Mouse (Mus musculus): ENCODE measurements around the gene Csf3. TPM values are rescaled to one million over a fixed set of nuclear protein-coding genes. Genes with fewer than 3 reads are reported as not detected.
A peak's percentile ranks its signal among the peaks of the same experiment; 100 is the strongest.

The Csf3 gene
- total RNA-seq, 2 experiments from 2014 or later: not detected

DNA sequence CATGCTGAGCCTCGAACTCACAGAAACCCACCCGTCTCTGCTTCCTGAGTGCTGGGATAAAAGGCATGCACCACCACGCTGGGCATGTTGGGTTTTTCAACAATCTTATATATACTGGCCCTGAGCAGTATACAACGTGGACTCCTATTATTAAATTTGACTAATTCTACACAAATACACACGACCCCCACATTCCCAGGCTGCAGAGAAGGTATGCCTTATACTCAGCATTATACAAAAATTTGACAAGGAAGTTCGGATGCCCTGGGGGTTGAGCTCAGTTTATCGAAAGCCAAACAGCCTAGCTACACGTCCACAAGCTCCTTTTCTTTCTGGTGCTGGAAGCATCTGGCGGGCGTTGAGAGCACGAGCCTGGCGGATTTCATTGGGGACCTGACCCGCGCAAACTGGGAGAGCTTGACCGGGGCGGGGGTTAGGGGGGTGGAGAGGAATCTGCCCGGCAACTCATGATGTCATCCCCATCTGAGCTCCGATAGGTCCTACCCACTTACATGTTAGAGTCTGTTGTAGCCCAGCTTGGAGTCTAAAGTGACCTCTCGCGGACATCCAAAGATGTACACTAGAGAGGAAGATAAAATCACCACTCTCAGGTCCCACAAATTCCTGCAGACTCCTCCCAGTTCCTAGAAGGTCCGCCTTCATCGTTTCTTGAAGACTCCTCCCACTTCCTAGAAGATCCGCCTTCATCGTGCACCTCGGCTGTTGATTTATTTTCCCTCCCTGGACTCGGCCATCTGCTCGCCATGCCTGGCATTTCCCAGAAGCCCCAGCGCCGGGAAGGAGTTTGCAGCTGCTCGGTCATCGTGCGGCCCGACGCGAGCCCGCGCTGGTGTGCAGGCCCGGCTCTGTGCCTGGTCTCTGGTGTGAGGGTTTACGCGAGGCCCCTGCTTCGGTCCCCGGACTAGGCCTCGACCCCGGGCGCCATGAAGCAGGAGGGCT is 19.0 kb upstream of the Csf3 start, which contains the start of gene Psmd3:
Gene Psmd3 (plus strand): TSS at position 769 of the 960 bp plus-strand sequence.
- Histone ChIP-seq H3K27ac (peak within 1 kb of the TSS; percentile 96), H3K4me3 (peak within 1 kb of the TSS; percentile 86)
- peak; percentile 29; the same call in 1 of the 2 replicates for TF ChIP-seq CTCF (IDR thresholded peaks at IDR 0.05)
- peak; percentile 96 for DNase-seq
- intact Hi-C loops (cut with DNase I): no loop called here

- DNase-seq: no peak
- TF ChIP-seq CTCF (IDR thresholded peaks at IDR 0.05): no peak
- intact Hi-C loops (cut with DNase I): no loop called here
- peak overlapping the region; percentile 96 for H3K27ac ChIP-seq
- H3K4me3 ChIP-seq: peak overlapping the region; percentile 86
These were observed 18.3 kb upstream of the Csf3 start for GRCm38 (mm10) chr11:98682811-98683210.

GRCm38 (mm10) chr11:98685642-98686041 is 15.4 kb upstream of the Csf3 start:
- TF ChIP-seq CTCF (IDR thresholded peaks at IDR 0.05): no peak
- DNase-seq: no peak
- Histone ChIP-seq H3K4me3 (no peak overlapping the region), H3K27ac (no peak overlapping the region)
- intact Hi-C loops (cut with DNase I): no loop called here

DNA sequence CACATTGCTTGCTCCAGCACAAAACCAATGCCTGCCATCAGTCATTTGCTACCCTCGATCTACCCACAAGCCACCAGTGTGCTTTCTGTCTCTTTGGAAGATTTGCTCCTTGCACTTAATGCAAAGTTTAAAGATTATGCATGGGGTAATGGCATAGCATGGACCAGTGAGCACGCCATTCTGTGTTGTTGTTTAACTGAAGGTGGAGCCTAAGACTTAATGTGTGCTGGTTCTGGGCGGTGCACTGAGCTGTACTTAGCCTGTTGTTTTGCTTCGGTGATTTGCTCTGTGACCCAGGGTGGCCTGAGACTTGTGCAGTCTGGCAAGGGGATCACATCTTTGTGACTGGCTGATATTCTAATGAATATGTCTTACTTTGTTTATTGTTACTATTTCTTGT is 14.1 kb upstream of the Csf3 start:
- Histone ChIP-seq H3K4me3 (no peak overlapping the region), H3K27ac (no peak overlapping the region)
- intact Hi-C loops (cut with DNase I): no loop called here
- no peak for DNase-seq
- TF ChIP-seq CTCF (IDR thresholded peaks at IDR 0.05): no peak

DNA sequence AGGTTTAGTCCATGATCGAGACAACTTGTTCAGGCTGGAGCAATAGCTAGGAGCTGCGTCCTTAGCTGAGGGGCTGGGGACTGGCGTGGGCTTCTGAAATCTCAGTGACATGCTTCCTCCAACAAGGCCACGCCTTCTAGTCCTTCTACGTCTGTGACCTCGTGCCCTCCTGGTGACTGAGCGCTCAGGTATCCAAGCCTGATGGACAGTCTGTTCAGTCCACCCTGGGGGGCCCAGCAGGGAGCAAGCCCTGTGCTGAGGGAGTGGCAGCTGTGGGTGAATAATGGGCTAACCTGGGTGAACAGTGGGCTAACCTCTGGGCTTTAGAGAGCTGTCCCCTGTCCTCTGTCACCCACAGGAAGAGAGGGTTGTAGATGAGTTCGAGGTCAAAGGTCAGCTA is 13.1 kb upstream of the Csf3 start:
- no peak for TF ChIP-seq CTCF (IDR thresholded peaks at IDR 0.05)
- DNase-seq: no peak
- intact Hi-C loops (cut with DNase I): no loop called here
- Histone ChIP-seq H3K27ac (no peak overlapping the region), H3K4me3 (no peak overlapping the region)

DNA sequence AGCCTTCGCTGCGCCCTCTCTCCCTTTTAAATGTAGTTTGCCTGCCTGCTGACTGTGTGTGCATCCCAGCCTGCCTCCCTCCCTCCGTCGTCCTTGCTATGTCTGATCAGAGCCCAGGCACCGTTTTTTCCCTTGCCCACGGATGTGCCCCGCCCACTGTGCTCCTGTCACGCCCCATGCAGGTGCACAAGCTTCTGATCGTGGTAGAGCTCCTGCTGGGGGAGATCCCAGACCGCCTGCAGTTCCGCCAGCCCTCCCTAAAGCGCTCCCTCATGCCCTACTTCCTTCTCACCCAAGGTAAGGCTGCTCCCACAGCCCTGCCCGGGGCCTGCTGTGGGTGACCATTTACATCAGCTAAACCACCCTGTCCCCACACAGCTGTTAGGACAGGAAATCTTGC is 7.9 kb upstream of the Csf3 start:
- no peak for DNase-seq
- no peak overlapping the region for H3K27ac ChIP-seq
- TF ChIP-seq CTCF (IDR thresholded peaks at IDR 0.05): no peak
- intact Hi-C loops (cut with DNase I): no loop called here
- H3K4me3 ChIP-seq: no peak overlapping the region

GRCm38 (mm10) chr11:98693746-98694145 is 7.3 kb upstream of the Csf3 start:
- no peak for TF ChIP-seq CTCF (IDR thresholded peaks at IDR 0.05)
- intact Hi-C loops (cut with DNase I): no loop called here
- DNase-seq: no peak
- H3K4me3 ChIP-seq: no peak overlapping the region
- 0 out of 2 replicates have a peak overlapping the region, but pooled peaks have one; percentile 3 for H3K27ac ChIP-seq

DNA sequence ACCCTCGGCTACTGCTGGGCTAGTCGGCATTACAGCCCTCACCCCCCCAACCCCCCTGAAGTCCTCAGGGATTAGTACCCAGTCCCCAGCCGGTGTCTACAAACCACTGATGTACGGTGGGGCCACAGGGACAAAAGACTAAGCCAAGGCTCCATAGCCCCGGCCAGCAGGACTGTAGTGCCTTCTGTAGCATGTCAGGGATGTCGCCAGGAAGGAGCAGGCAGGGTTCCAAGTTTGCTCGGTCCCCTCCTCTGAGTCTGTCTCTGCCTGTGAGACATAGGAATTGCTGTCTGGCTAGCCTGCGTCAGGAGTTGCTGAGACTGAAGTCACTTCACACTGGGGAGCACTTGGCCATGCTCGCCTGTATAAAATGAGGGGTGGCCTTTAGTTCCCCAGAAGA is 6.8 kb upstream of the Csf3 start:
- DNase-seq: no peak
- intact Hi-C loops (cut with DNase I): no loop called here
- H3K4me3 ChIP-seq: no peak overlapping the region
- H3K27ac ChIP-seq: no peak overlapping the region
- no peak for TF ChIP-seq CTCF (IDR thresholded peaks at IDR 0.05)

GRCm38 (mm10) chr11:98695408-98695807 is 5.7 kb upstream of the Csf3 start:
- Histone ChIP-seq H3K4me3 (no peak overlapping the region), H3K27ac (no peak overlapping the region)
- intact Hi-C loops (cut with DNase I): no loop called here
- TF ChIP-seq CTCF (IDR thresholded peaks at IDR 0.05): no peak
- no peak for DNase-seq

GRCm38 (mm10) chr11:98696454-98697216 is 4.4 kb upstream of the Csf3 start:
- intact Hi-C loops (cut with DNase I): no loop called here
- no peak for TF ChIP-seq CTCF (IDR thresholded peaks at IDR 0.05)
- peak; percentile 50 for DNase-seq
- H3K27ac ChIP-seq: no peak overlapping the region
- H3K4me3 ChIP-seq: no peak overlapping the region

GRCm38 (mm10) chr11:98697225-98697624 is 3.8 kb upstream of the Csf3 start:
- no peak overlapping the region for H3K27ac ChIP-seq
- intact Hi-C loops (cut with DNase I): no loop called here
- no peak for TF ChIP-seq CTCF (IDR thresholded peaks at IDR 0.05)
- H3K4me3 ChIP-seq: no peak overlapping the region
- DNase-seq: no peak

- no peak overlapping the region for H3K27ac ChIP-seq
- no peak overlapping the region for H3K4me3 ChIP-seq
- no peak for DNase-seq
- intact Hi-C loops (cut with DNase I): no loop called here
- no peak for TF ChIP-seq CTCF (IDR thresholded peaks at IDR 0.05)
These were observed 2.0 kb upstream of the Csf3 start for GRCm38 (mm10) chr11:98698849-98699640.
